Mouse (Mus musculus) gastrocnemius, postnatal 10 days (tissue): Measurements from ENCODE around the gene Hyal6. TPM values are rescaled to one million over a fixed set of nuclear protein-coding genes. Genes with fewer than 3 reads are reported as not detected.

Experiments used
- DNase-seq: peaks from one replicate; pipeline ENCODE4 v3.0.0; 2021; ENCODE audit warnings: mixed read lengths
- long read RNA-seq, 2 experiments: library from polyadenylated mRNA; stranded (forward); transcript quantifications; one replicate each; pipeline ENCODE4 v2.0.0; 2021
- total RNA-seq, 2 experiments: library from RNA; stranded (reverse); gene quantifications; 2 replicates each; pipeline ENCODE4 v1.2.3; 2021

Hyal6 gene
- total RNA-seq, result not detected
- long read RNA-seq, experiment 1, result 0 reads
- long read RNA-seq, experiment 2, result 0 reads

GRCm38 (mm10) chr6:24732945-24733344 lies at the start of gene Hyal6:
Gene Hyal6 (plus strand): TSS chr6:24733245.
- no peak for DNase-seq

GRCm38 (mm10) chr6:24687871-24688270 lies 45.2 kb upstream of the Hyal6 start:
- DNase-seq, result no peak

- DNase-seq, result no peak
These were observed 38.3 kb upstream of the Hyal6 start for GRCm38 (mm10) chr6:24694455-24695410.

- no peak for DNase-seq
These were observed 36.9 kb upstream of the Hyal6 start for GRCm38 (mm10) chr6:24696117-24696516.

GRCm38 (mm10) chr6:24697216-24697615 lies 35.8 kb upstream of the Hyal6 start:
- DNase-seq, result no peak

GRCm38 (mm10) chr6:24707090-24707489 lies 26.0 kb upstream of the Hyal6 start:
- no peak for DNase-seq

GRCm38 (mm10) chr6:24707499-24707898 lies 25.5 kb upstream of the Hyal6 start:
- DNase-seq, result no peak

- DNase-seq, result peak; percentile 13
These were observed 11.5 kb upstream of the Hyal6 start for GRCm38 (mm10) chr6:24721317-24722099.

GRCm38 (mm10) chr6:24728130-24728529 lies 4.9 kb upstream of the Hyal6 start:
- no peak for DNase-seq

GRCm38 (mm10) chr6:24734565-24734964 lies 1.5 kb downstream of the Hyal6 start:
- DNase-seq, result no peak

GRCm38 (mm10) chr6:24748029-24748428 lies 15.0 kb downstream of the Hyal6 start, which contains the start of gene Hyal4:
Gene Hyal4 (plus strand): TSS chr6:24748329.
- no peak for DNase-seq

GRCm38 (mm10) chr6:24759281-24759680 lies 26.2 kb downstream of the Hyal6 start:
- DNase-seq, result no peak

- DNase-seq, result no peak
These were observed 33.2 kb downstream of the Hyal6 start for GRCm38 (mm10) chr6:24766261-24766660.

GRCm38 (mm10) chr6:24779182-24779581 lies 46.1 kb downstream of the Hyal6 start:
- no peak for DNase-seq

GRCm38 (mm10) chr6:24790888-24791287 lies 57.8 kb downstream of the Hyal6 start, which contains the start of gene Spam1:
Gene Spam1 (plus strand): TSS chr6:24791188.
- no peak for DNase-seq

Other genes starting within 250 kb of the Hyal6 start
- gene Iqub, start 218.2 kb upstream of the Hyal6 start, total RNA-seq, result under 1 TPM in 1 of 2 experiments, not detected in 1; 0.07 TPM
- 100 to 1,000 TPM; 486 to 517 TPM for gene Ndufa5, start 205.2 kb upstream of the Hyal6 start, total RNA-seq
- 1 to 10 TPM; 2.8 to 3.3 TPM for gene Asb15, start 205.1 kb upstream of the Hyal6 start, total RNA-seq
- gene Lmod2, start 135.5 kb upstream of the Hyal6 start, total RNA-seq, result 100 to 1,000 TPM; 126 TPM
- 10 to 100 TPM; 19.0 to 26.3 TPM for gene Wasl, start 68.2 kb upstream of the Hyal6 start, total RNA-seq
- not detected for gene Hyal4, start 15.1 kb downstream of the Hyal6 start, total RNA-seq
- gene Spam1, start 57.9 kb downstream of the Hyal6 start, total RNA-seq, result not detected
- not detected for gene Hyal5, start 124.8 kb downstream of the Hyal6 start, total RNA-seq
- under 1 TPM; 0.59 TPM for gene Tmem229a, start 223.1 kb downstream of the Hyal6 start, total RNA-seq